Mouse (Mus musculus): Measurements from ENCODE around the gene Cfap61.
A peak's percentile ranks its signal among the peaks of the same experiment; 100 is the strongest.

The Cfap61 gene

DNA sequence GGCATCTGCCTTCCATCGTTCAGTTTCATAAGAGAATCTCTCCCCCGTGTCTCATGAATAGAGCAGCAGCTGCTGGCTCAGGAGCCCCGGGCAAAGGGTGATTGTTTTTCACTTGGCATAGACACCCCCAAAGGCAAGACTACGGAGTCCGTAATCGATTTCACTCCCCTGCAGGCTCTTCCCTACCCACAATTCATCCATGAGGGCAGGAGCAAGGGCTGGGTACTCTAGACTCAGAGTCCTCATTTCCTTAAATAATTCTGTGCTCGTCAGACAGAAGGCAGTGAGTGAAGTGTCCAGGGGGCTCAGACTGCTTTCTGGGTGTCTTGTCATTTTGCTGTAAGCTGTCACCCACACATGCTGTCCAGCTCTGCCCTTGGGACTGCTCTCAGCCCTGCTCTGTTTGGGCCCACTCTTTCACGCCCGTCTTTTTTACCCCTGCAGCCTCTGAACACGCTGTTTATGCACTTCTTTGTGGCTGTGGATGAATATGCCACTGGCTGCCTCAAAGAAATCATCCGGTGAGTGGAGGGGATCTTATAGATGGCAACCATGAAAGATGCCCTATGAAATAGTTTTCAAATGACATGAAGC is 15.0 kb downstream of the Cfap61 start:
- no peak for DNase-seq (ENCODE audit: low read depth, low spot score)

DNA sequence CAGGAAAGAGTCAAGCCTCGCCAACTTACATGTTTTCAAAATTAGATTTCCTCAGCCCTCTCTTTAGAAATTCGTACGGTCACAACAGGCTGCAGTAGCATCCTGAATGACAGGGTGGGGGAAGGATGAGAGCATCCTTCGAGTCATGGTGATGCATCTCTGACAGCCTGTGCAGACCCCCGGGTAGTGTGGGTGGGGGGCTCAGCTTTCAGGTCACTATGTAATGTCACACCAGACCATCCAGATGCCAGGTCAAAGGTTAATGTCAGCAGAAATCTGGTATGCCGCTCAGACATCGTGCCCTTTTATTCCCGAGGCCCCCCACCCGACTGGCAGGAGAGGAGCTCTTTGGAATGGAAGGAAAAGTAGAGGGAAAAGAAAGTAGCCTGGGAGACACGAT is 15.7 kb downstream of the Cfap61 start:
- DNase-seq (ENCODE audit: low read depth, low spot score): no peak

DNA sequence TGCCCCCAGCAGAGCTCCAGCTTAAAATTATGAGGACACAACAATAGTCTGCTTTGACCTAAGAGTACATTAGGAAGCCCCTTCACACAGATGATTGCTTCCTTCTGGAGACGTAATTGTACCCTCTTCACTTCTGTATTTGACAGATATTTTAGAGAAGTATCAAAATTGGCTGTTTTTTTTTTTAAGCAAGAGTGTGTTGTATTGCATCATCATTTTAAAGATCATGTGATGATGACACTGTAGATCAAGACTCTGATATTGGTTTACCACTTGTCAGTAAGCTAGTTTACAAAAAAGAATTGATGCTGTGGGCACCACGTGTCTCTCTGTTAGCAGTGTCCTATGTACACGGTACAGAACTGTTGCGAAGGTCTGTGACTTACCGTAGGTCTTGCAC is 18.1 kb downstream of the Cfap61 start:
- no peak for DNase-seq (ENCODE audit: low read depth, low spot score)

DNA sequence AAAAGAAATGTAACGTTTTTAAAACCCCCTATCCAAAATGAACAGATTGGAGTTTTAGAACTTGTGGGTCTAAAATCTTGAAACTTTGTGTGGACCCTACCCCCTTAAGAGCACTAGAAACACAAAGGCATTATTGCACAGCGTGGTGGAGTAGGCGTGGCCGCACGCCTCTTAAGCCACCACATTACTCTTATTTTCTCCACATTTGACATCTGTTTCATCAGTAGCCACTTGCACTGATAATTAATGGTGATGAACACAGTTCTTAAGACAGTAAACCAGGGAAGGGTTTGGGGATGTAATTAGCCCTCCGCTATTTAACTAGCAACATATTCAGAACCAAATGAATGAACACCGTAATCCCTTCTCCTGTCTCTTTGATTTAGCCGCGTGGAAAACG is 21.3 kb downstream of the Cfap61 start:
- no peak for DNase-seq (ENCODE audit: low read depth, low spot score)

GRCm38 (mm10) chr2:145956318-145956717 is 21.7 kb downstream of the Cfap61 start:
- DNase-seq (ENCODE audit: low read depth, low spot score): no peak

- DNase-seq (ENCODE audit: low read depth, low spot score): peak; percentile 68
Observed at GRCm38 (mm10) chr2:145957450-145957849, 22.9 kb downstream of the Cfap61 start.

DNA sequence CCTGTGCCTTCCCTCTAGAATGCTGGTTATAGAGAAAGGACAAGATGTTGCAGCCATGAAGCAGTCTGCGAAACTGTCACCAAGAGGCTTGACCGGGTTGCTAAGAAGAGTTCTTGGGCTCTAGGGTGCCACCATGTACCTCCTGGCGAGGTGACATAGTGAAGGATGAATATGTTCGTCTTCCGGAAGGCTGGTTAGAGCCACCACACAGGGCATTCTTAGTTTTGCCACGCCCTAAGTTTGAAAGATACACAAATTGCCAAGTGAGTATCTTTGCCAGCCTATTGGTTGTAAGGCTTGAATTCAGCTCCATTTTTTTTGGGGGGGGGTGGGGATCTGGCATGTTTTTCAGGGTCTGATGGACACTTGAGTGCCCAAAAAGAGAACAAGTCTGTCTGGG is 23.5 kb downstream of the Cfap61 start:
- DNase-seq (ENCODE audit: low read depth, low spot score): no peak

GRCm38 (mm10) chr2:145958551-145958950 is 24.0 kb downstream of the Cfap61 start:
- DNase-seq (ENCODE audit: low read depth, low spot score): no peak

GRCm38 (mm10) chr2:145961861-145962260 is 27.3 kb downstream of the Cfap61 start:
- no peak for DNase-seq (ENCODE audit: low read depth, low spot score)

GRCm38 (mm10) chr2:145970751-145971150 is 36.2 kb downstream of the Cfap61 start:
- DNase-seq (ENCODE audit: low read depth, low spot score): peak; percentile 94

GRCm38 (mm10) chr2:145971237-145972010 is 36.8 kb downstream of the Cfap61 start:
- peak; percentile 94 for DNase-seq (ENCODE audit: low read depth, low spot score)

- no peak for DNase-seq (ENCODE audit: low read depth, low spot score)
Observed at GRCm38 (mm10) chr2:145972571-145972970, 38.0 kb downstream of the Cfap61 start.

- no peak for DNase-seq (ENCODE audit: low read depth, low spot score)
Observed at GRCm38 (mm10) chr2:145979616-145980015, 45.0 kb downstream of the Cfap61 start.

DNA sequence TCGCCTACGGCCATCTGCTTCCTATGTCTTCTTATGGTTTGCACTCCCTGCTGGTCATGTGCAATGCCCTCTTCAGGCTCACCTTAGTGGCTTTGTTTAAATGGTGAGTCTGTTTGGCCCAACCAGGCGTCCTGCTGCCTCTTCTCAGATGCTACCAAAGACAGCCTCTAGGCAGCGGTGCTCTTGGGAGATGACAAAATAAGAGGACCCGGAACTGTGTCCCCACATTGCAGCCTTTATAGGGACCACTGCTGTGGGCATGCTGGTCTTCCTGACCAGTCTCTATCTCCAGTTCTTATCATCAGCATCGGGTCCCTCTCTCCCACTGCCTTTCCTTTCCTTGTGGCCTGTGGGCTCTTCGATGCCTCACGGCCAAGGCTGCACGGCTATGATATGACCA is 46.3 kb downstream of the Cfap61 start:
- DNase-seq (ENCODE audit: low read depth, low spot score): no peak

- no peak for DNase-seq (ENCODE audit: low read depth, low spot score)
Observed at GRCm38 (mm10) chr2:145981699-145982112, 47.1 kb downstream of the Cfap61 start.

- no peak for DNase-seq (ENCODE audit: low read depth, low spot score)
Observed at GRCm38 (mm10) chr2:145982317-145983045, 47.9 kb downstream of the Cfap61 start.

DNA sequence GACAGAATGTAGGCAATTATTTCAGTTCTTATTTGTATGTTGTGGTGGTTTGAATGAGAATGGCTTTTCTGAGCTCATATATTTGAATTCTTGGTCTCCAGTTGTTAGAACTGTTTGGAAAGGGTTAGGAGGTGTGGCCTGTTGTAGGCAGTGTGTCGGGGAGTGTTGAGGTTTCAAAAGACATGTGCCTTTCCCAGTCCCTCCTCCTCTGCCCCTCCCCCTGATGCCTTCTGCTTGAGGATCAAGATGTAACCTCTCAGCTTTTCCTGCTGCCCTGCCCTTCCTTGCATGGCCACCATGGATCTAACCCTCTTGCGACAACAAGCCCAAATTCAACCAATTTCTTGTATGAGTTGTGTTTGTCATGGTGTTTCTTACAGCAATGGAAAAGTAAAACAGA is 53.2 kb downstream of the Cfap61 start:
- DNase-seq (ENCODE audit: low read depth, low spot score): no peak

GRCm38 (mm10) chr2:145990446-145990845 is 55.9 kb downstream of the Cfap61 start:
- no peak for DNase-seq (ENCODE audit: low read depth, low spot score)

DNA sequence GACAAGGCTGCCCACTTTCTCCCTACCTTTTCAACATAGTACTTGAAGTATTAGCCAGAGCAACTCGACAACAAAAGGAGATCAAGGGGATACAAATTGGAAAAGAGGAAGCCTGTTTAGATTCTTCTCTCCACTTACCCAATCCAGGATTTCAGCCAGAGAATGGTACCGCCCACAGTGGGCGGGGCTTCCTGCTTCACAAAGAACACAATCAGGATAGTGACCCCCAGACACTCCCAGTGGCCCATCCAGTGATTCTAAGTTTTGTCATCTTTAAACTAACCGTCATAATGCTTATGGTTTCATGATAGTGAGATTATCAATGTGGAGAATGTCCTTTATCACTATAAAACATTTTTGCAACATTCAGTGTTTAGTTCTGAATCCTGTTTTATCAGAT is 61.9 kb downstream of the Cfap61 start:
- DNase-seq (ENCODE audit: low read depth, low spot score): no peak

DNA sequence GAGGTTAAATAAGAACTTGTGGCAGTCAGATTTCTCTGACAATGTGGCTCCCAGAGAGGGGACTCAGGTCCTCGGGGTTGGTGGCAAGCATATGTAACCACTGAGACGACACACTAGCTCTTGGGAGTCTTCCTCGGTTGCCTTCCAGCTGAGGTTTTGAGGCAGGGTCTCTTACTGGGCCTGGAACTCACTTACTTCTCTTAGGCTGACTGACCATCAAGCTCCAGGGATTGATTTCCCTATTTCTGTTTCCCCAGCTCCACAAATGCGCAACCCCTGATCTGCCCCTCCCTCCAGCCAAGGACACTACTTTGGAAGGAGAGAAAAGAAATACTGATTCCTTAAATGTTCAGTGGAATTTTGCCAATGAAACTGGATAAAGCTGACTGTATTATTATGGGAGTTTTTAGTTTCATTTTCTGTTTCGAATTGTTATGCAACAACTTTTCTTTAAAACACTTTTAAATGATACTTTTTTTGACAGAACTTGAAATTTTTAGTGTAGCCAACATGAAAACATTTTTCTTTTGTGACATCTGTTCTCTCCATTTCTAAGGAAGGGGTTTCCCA is 63.5 kb downstream of the Cfap61 start:
- no peak for DNase-seq (ENCODE audit: low read depth, low spot score)

- DNase-seq (ENCODE audit: low read depth, low spot score): no peak
Observed at GRCm38 (mm10) chr2:146008801-146009200, 74.2 kb downstream of the Cfap61 start.

GRCm38 (mm10) chr2:146009596-146010349 is 75.2 kb downstream of the Cfap61 start:
- no peak for DNase-seq (ENCODE audit: low read depth, low spot score)
